ENCODE assay signal across 8 mouse cellular contexts in the genomic region with DNA sequence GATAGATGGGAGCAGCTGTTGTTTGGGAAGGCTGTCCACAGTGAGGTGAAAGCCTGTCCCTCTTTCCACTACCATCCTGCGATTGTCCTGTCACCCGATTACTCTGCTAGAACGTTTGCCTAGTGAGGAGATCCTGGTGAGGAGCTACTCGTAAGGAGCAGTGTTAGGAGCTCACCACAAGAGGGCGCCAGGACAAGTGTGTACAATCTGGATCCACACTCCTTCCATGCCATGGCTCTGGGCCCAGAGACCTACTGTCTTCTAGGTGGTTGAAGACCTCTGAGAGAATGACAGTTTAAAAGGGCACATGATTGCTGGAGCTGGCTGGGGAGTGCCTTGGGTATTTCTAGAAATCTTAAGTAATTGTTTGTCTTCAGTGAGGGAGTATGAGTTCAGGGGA. TPM values are rescaled to one million over a fixed set of nuclear protein-coding genes. Genes with fewer than 3 reads are reported as not detected.
A peak's percentile ranks its signal among the peaks of the same experiment; 100 is the strongest.
DNase-seq lines count a peak whose midpoint lies in the region; ATAC-seq and TF ChIP-seq lines count a peak whose summit lies in the region.

No protein-coding gene starts in this region.

- DNase-seq in forebrain, postnatal 0 days: peak; percentile 73
- peak; percentile 23 for DNase-seq in T-cell, adult 2 months (ENCODE audit: low spot score)
- peak; percentile 70 to 83 for DNase-seq in cerebellum, postnatal 25 days
- peak; percentile 71 to 81 for DNase-seq in gastrocnemius, postnatal 4 days (ENCODE audit: low spot score in 2 of 2)
- DNase-seq in layer of hippocampus, adult 18-20 months (ENCODE audit: low spot score in 2 of 2): peak; percentile 42 to 79
- DNase-seq in lung, postnatal 10 days: peak; percentile 93

- no peak overlapping the region for H3K4me3 ChIP-seq in forebrain, postnatal 0 days (ENCODE audit: low read depth, low read length)
- H3K4me3 ChIP-seq in forebrain, embryonic 16.5 days (replicated peaks; ENCODE audit: low read length): no peak overlapping the region
- H3K4me3 ChIP-seq in small intestine, adult 2 months (ENCODE audit: low read depth, low read length): no peak overlapping the region

- TF ChIP-seq POLR2A in small intestine, adult 2 months (IDR thresholded peaks at IDR 0.05; ENCODE audit: low read depth, low read length): no peak

- no peak overlapping the region for H3K27ac ChIP-seq in forebrain, postnatal 0 days (ENCODE audit: low read depth, low read length)
- no peak overlapping the region for H3K27ac ChIP-seq in forebrain, embryonic 16.5 days (ENCODE audit: low read length)
- no peak overlapping the region for H3K27ac ChIP-seq in small intestine, adult 2 months (ENCODE audit: insufficient read depth, low read depth, low read length)

- H3K9ac ChIP-seq in forebrain, postnatal 0 days: no peak overlapping the region
- no peak overlapping the region for H3K9ac ChIP-seq in forebrain, embryonic 16.5 days (replicated peaks; ENCODE audit: low read depth, low read length)

- TF ChIP-seq CTCF in forebrain, postnatal 0 days (IDR thresholded peaks at IDR 0.05; ENCODE audit: low read depth): peak; percentile 91
- peak; percentile 76; the same call in 1 of the 2 replicates for TF ChIP-seq CTCF in small intestine, adult 2 months (IDR thresholded peaks at IDR 0.05; ENCODE audit: extremely low read depth, insufficient read length, insufficient replicate concordance, low read depth, low read length)

- H3K9me3 ChIP-seq in forebrain, postnatal 0 days (ENCODE audit: low read length): no peaks in the 10 kb centered on the region
- no peaks in the 10 kb centered on the region for H3K9me3 ChIP-seq in forebrain, embryonic 16.5 days (ENCODE audit: control insufficient read depth, low read length)

- ATAC-seq in forebrain, postnatal 0 days: peak; percentile 32; the same call in 1 of the 2 replicates
- no peak for ATAC-seq in forebrain, embryonic 16.5 days

- peaks cover 27% of the 10 kb centered on the region for H3K36me3 ChIP-seq in forebrain, postnatal 0 days (ENCODE audit: insufficient read depth)
- no peaks in the 10 kb centered on the region for H3K36me3 ChIP-seq in forebrain, embryonic 16.5 days (ENCODE audit: control insufficient read depth, insufficient read depth)
- no peaks in the 10 kb centered on the region; the same call in none of the 2 replicates for H3K36me3 ChIP-seq in small intestine, adult 2 months (ENCODE audit: control insufficient read depth, insufficient read depth, low read length)

- H3K27me3 ChIP-seq in forebrain, postnatal 0 days (ENCODE audit: insufficient read depth, low read length): no peaks in the 10 kb centered on the region
- no peaks in the 10 kb centered on the region for H3K27me3 ChIP-seq in forebrain, embryonic 16.5 days (replicated peaks; ENCODE audit: control insufficient read depth, insufficient read depth, low read length)
- H3K27me3 ChIP-seq in small intestine, adult 2 months (ENCODE audit: control insufficient read depth, insufficient read depth, low read length): no peaks in the 10 kb centered on the region

- H3K4me1 ChIP-seq in forebrain, postnatal 0 days (ENCODE audit: insufficient read depth): no peaks in the 10 kb centered on the region
- no peaks in the 10 kb centered on the region for H3K4me1 ChIP-seq in forebrain, embryonic 16.5 days (replicated peaks; ENCODE audit: control insufficient read depth, insufficient read depth, low read length)
- no peaks in the 10 kb centered on the region; the same call in 1 of the 2 replicates for H3K4me1 ChIP-seq in small intestine, adult 2 months (ENCODE audit: control insufficient read depth, insufficient read depth, insufficient read length, low read length)

- H3K4me2 ChIP-seq in forebrain, postnatal 0 days (ENCODE audit: low read depth): no peak overlapping the region
- H3K4me2 ChIP-seq in forebrain, embryonic 16.5 days (ENCODE audit: low read length): no peak overlapping the region

- 29% methylated on average over 5 of the region's 5 CpGs for WGBS in forebrain, postnatal 0 days
- WGBS in forebrain, embryonic 16.5 days: 29% methylated on average over 5 of the region's 5 CpGs
- 26% methylated on average over 5 of the region's 5 CpGs for WGBS in small intestine, adult 2 months

RNA-seq across cellular contexts. Expression of gene Mustn1, which starts 12.0 kb away (rescaled TPM):
- total RNA-seq in forebrain, postnatal 0 days (2014; rRNA removed): 0.52 and 0.85 TPM in 2 replicates
- 1.2 TPM in 2 replicates for polyA plus RNA-seq in forebrain, postnatal 0 days (2015; fragmentation: Nextera tagmentation; extraction: Ambion mirVana)
- 0.46 and 0.90 TPM in 2 replicates for polyA plus RNA-seq in forebrain, embryonic 16.5 days (2015; fragmentation: Nextera tagmentation; extraction: Ambion mirVana)
- total RNA-seq in gastrocnemius, postnatal 4 days (2021): 100 to 1,000 TPM; 154 to 180 TPM
- 1 to 10 TPM in 1 of 2 experiments, under 1 TPM in 1; 0.89 to 1.8 TPM for total RNA-seq in layer of hippocampus, adult 18-20 months (2021)
- 12.9 and 22.9 TPM in 2 replicates for polyA plus RNA-seq in small intestine, adult 2 months (2012; rRNA removed)

RNA-seq across cellular contexts. Expression of gene Itih4, which starts 19.2 kb away (rescaled TPM):
- total RNA-seq in forebrain, postnatal 0 days (2014; rRNA removed): 0.15 TPM in 1 of 2 replicates, not detected in the other
- 0.15 and 0.19 TPM in 2 replicates for polyA plus RNA-seq in forebrain, postnatal 0 days (2015; fragmentation: Nextera tagmentation; extraction: Ambion mirVana)
- not detected in 2 replicates for polyA plus RNA-seq in forebrain, embryonic 16.5 days (2015; fragmentation: Nextera tagmentation; extraction: Ambion mirVana)
- total RNA-seq in gastrocnemius, postnatal 4 days (2021): 1 to 10 TPM in 1 of 2 experiments, under 1 TPM in 1; 0.86 to 4.6 TPM
- under 1 TPM in 1 of 2 experiments, not detected in 1; 0.15 TPM for total RNA-seq in layer of hippocampus, adult 18-20 months (2021)
- polyA plus RNA-seq in small intestine, adult 2 months (2012; rRNA removed): 3.8 TPM in 1 of 2 replicates, not detected in the other

RNA-seq across cellular contexts. Expression of gene Tmem110, which starts 41.7 kb away (rescaled TPM):
- 18.6 and 19.0 TPM in 2 replicates for total RNA-seq in forebrain, postnatal 0 days (2014; rRNA removed)
- polyA plus RNA-seq in forebrain, postnatal 0 days (2015; fragmentation: Nextera tagmentation; extraction: Ambion mirVana): 10.2 and 12.0 TPM in 2 replicates
- polyA plus RNA-seq in forebrain, embryonic 16.5 days (2015; fragmentation: Nextera tagmentation; extraction: Ambion mirVana): 18.3 and 21.6 TPM in 2 replicates
- total RNA-seq in gastrocnemius, postnatal 4 days (2021): 10 to 100 TPM; 13.0 to 15.7 TPM
- total RNA-seq in layer of hippocampus, adult 18-20 months (2021): 10 to 100 TPM; 18.5 to 20.6 TPM
- polyA plus RNA-seq in small intestine, adult 2 months (2012; rRNA removed): 7.1 and 11.2 TPM in 2 replicates

RNA-seq across cellular contexts. Expression of gene Itih3, which starts 56.5 kb away (rescaled TPM):
- total RNA-seq in forebrain, postnatal 0 days (2014; rRNA removed): 4.1 and 5.9 TPM in 2 replicates
- polyA plus RNA-seq in forebrain, postnatal 0 days (2015; fragmentation: Nextera tagmentation; extraction: Ambion mirVana): 2.1 and 4.8 TPM in 2 replicates
- 0.40 and 0.58 TPM in 2 replicates for polyA plus RNA-seq in forebrain, embryonic 16.5 days (2015; fragmentation: Nextera tagmentation; extraction: Ambion mirVana)
- 1 to 10 TPM; 1.3 to 4.9 TPM for total RNA-seq in gastrocnemius, postnatal 4 days (2021)
- 10 to 100 TPM; 25.6 to 31.0 TPM for total RNA-seq in layer of hippocampus, adult 18-20 months (2021)
- 0.11 and 0.49 TPM in 2 replicates for polyA plus RNA-seq in small intestine, adult 2 months (2012; rRNA removed)

Comparison
In these comparisons a context has a peak if more than half of its experiments do, and no peak if none do; other contexts are left out.
1. DNase-seq: peak in every context shown above with its lines; median percentile 93 in lung, postnatal 10 days; 76 in cerebellum, postnatal 25 days; 76 in gastrocnemius, postnatal 4 days; 73 in forebrain, postnatal 0 days; 60 in layer of hippocampus, adult 18-20 months; 23 in T-cell, adult 2 months.
2. RNA of gene Mustn1, which starts 12.0 kb away (total RNA-seq): 154 to 180 TPM in gastrocnemius, postnatal 4 days; 0.89 to 1.8 TPM in layer of hippocampus, adult 18-20 months and 0.52 to 0.85 TPM in forebrain, postnatal 0 days; every median in the first group is over 10 times any median in the second.